Mouse (Mus musculus): Measurements from ENCODE around the gene Sfi1. TPM values are rescaled to one million over a fixed set of nuclear protein-coding genes. Genes with fewer than 3 reads are reported as not detected.

Sfi1 gene
- polyA plus RNA-seq (2014; fragmentation: Illumina TruSeq; extraction: RNeasy Lipid Tissue Mini Kit (QIAGEN cat#74804); ENCODE audit: low read depth, low replicate concordance), result 5.7 TPM

DNA sequence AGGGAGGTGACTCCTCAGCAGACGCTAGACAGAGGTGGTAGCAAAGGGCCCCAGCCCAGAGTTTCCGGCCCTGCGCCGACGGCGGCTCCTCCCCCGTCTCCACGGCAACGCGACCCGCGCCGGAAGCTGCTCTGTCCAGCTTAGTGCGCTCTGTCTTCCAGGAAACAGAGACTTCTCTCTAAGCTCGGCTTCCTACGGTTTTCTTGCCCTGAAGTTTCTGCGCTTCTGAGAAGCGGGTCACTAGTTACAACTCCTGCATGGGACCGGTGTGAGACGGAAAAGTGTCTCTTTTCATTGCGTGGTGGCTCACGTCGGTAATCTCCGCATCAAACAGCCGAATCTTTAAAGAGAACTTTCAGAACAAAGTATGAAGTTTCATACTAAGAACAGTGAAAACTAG, at the start of gene Sfi1:
Gene Sfi1, minus strand, starts transcription at position 101 of the 400 bp plus-strand sequence.

DNA sequence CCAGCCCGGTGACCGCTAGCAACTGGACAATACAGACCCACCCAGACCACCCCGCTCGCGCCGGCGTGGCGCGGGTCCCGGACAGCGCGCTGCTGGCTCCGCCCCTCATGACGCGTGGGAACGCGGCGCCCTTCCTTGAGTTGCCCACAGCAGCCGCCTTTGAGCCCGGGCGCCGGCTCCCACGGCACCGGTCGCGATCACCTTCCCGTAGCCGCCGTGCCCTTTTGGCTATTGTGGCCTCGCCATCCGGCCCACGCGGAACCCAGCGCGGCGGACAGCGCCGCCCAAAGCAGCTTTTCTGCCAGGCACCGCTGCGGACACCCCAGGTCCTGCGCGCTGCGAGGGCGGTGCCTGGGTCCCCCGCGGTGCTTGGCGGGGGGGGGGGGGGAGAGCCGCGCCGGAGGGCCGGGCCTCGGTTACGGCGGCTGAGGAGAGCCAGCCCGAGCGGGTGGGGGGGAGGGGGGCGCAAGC, 9.0 kb upstream of the Sfi1 start, which contains the start of gene Eif4enif1:
Gene Eif4enif1, plus strand, starts transcription at position 162 of the 471 bp plus-strand sequence.

Other genes with a start within 250 kb of the Sfi1 start
- 28.9 TPM for gene Eif4enif1, start 8.9 kb upstream of the Sfi1 start, polyA plus RNA-seq (2014; fragmentation: Illumina TruSeq; extraction: RNeasy Lipid Tissue Mini Kit (QIAGEN cat#74804); ENCODE audit: low read depth, low replicate concordance)
- 114 TPM for gene Drg1, start 73.0 kb upstream of the Sfi1 start, polyA plus RNA-seq (2014; fragmentation: Illumina TruSeq; extraction: RNeasy Lipid Tissue Mini Kit (QIAGEN cat#74804); ENCODE audit: low read depth, low replicate concordance)
- gene Patz1, start 95.4 kb upstream of the Sfi1 start, polyA plus RNA-seq (2014; fragmentation: Illumina TruSeq; extraction: RNeasy Lipid Tissue Mini Kit (QIAGEN cat#74804); ENCODE audit: low read depth, low replicate concordance), result 3.3 TPM
- gene Pik3ip1, start 136.9 kb upstream of the Sfi1 start, polyA plus RNA-seq (2014; fragmentation: Illumina TruSeq; extraction: RNeasy Lipid Tissue Mini Kit (QIAGEN cat#74804); ENCODE audit: low read depth, low replicate concordance), result not detected
- 2.3 TPM for gene Limk2, start 215.7 kb upstream of the Sfi1 start, polyA plus RNA-seq (2014; fragmentation: Illumina TruSeq; extraction: RNeasy Lipid Tissue Mini Kit (QIAGEN cat#74804); ENCODE audit: low read depth, low replicate concordance)